Mouse (Mus musculus) ES-E14 (cell line): ENCODE measurements around the gene Avp.
"Not testable (repeated sequence)": the region's sequence is repeated elsewhere in the genome, so short reads cannot be mapped to it uniquely, and the experiment has no call there.

Experiments used
- CHD2 ChIP-seq: IDR thresholded peaks from 2 replicates; pipeline ENCODE4 v1.6.1; 2014; ENCODE audit warnings: mild to moderate bottlenecking, low read depth, low read length, inconsistent platforms
- HCFC1 ChIP-seq: IDR thresholded peaks from 2 replicates; pipeline ENCODE4 v1.6.1; 2012; ENCODE audit warnings: low read length, inconsistent platforms, borderline replicate concordance; ENCODE audit not compliant: insufficient read depth
- MAFK ChIP-seq: IDR thresholded peaks from 2 replicates; pipeline ENCODE4 v1.6.1; 2014; ENCODE audit warnings: mild to moderate bottlenecking, low read depth, low read length, inconsistent platforms; ENCODE audit not compliant: insufficient read depth
- ZNF384 ChIP-seq: IDR thresholded peaks from 2 replicates; pipeline ENCODE4 v1.6.1; 2012; ENCODE audit warnings: low read depth, low read length, inconsistent platforms

- not testable (repeated sequence) for TF ChIP-seq CHD2, ZNF384, HCFC1, MAFK
Measured at GRCm38 (mm10) chr2:130576564-130576963, 5.8 kb downstream of the Avp start.
